Mouse (Mus musculus) gastrocnemius, postnatal 4 days (tissue): ENCODE measurements at regions not wholly inside any gene's neighbourhood (a gene's known extent, or its start where the extent isn't known, plus 50 kb on each side); places are given as distances from the start of the nearest gene placed in this dataset.

Experiments
- DNase-seq, 2 experiments: peaks; one replicate each; pipeline ENCODE4 v3.0.0; 2021 to 2022; ENCODE audit warnings: low spot score in 2 of 2, mixed read lengths in 2 of 2

DNA sequence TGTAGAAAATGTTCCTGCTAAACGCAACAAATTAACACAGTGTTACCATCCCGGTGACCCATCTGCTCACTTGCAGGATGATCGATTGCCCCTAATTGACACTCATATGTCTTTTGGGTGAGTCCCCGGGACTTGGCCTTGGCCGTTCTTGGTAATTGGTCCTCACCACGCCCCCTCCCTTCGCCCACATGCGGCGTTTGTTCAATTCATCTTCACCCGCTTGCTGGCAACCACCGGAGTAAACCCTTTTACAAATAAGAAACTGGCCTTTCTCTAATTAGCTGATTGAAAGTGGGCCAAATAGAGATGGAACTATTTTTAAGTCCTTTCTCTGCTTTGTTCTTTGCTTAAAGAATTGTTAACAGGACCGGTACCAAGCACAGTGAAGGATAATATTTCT lies 234.7 kb upstream of the Ajap1 start:
- no peak for DNase-seq

DNA sequence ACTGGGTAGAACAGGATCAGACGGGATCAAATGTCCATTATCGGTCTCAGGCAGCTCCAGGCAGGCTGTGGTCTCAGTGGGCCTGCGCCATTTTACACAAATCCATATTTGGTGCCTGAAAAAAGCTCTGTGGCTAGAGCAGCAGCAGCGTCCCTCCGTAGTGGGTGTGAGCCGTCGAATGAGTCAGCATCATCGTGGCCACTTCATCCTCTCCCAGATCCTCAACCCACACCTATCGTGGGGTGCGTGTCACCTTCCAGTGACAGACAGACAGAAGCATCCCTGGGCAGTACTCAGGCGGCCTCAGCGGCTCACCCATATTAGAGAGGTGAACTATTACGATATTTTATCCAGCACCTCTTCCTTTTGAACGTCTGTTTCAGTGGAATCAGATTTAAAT lies 233.0 kb upstream of the A430005L14Rik start:
- no peak for DNase-seq

DNA sequence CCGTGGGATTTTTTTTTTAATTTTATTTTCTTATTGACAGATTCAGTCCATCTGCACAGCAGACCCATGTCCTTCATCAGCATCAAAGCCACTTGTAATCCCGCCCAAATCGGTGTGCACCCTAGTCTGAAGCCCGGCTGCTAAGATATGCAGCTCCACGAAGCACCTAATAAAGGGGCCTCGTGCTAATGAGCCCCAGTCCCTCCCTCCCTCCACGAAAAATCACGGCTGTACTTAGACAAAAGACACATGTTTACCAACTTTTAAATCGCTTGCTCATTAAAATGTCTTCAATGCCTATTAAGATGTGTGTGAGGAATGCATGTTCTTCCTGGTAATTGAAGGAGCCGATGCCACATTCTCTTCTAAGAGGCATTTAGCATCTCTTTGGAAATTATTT lies 229.8 kb upstream of the A430005L14Rik start:
- no peak for DNase-seq

DNA sequence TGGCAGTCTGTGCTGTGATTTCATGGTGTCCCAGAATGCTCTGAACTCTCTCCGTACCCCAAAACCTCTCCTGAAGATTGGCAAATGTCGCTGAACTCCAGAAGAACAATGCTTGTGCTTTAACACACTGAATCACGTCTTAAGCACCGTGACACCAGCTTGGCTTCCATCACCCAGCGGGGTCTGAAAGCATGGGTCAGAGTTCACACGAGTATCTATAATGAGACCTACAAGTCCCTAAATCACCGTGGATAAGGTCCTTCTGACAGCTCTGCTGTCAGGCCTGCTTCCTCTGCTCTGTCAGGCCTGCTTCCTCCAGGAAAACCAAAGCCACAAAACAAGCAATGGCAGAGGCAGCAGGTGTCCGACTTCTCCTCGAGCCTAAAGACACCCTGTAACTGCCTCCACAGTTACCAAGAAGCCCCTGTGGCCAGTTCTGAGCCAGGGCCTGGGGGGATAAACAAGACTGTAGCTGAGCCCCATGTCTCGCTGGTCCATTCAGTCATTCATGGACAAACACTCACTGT lies 229.1 kb upstream of the A430005L14Rik start:
- no peak for DNase-seq

DNA sequence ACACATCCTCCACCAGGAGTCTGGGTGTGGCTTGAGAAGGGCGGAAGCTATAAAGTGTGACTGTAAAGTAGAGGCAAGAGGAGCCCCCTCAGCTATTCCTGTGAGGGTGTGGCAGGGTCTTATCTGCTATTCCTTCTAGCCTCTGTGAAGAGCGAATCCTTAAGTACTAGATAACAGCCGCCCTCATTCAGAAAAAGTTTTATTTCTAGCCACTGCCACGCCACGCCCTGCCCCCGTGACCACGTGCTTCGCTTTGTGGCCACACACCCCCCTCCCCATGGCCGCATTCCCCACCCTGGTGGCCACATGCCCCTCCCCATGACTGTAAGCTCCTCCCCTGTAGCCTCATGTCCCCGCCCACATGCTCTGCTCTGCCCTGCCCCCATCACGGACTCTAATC lies 218.9 kb upstream of the A430005L14Rik start:
- DNase-seq = no peak

DNA sequence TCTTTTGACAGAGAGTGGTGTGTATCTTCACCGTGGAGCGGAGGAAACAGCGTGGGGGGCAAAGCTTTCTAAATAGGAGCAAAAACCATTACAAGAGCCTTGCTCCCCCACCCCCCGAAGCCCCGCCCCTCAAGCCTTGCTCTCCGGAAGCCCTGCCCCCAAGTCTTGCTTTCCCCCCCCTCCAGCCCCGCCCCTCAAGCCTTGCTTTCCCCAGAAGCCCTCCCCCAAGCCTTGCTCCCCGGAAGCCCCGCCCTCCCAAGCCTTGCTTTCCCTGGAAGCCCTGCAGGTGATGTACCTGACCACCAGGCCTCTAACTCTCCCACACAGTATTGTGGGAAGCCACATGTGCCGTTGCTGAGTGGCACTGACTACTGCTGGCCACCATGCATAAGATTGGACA lies 214.8 kb upstream of the A430005L14Rik start:
- DNase-seq = no peak

DNA sequence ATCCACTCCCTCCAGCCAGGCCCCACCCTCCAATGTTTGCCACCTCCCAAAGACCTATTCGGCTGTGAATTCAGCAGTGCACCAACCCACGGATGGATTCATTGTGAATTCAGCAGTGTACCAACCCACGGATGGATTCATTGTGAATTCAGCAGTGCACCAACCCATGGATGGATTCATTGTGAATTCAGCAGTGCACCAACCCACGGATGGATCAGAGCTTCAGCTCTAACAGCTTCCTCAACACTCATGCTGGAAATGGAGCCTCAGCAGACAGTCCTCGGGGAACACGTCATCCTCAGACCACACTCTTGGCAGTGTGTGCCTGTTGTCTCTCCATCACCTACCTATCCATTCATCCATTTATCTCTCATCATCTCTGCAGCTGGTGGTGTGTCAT lies 204.2 kb upstream of the A430005L14Rik start:
- no peak for DNase-seq

DNA sequence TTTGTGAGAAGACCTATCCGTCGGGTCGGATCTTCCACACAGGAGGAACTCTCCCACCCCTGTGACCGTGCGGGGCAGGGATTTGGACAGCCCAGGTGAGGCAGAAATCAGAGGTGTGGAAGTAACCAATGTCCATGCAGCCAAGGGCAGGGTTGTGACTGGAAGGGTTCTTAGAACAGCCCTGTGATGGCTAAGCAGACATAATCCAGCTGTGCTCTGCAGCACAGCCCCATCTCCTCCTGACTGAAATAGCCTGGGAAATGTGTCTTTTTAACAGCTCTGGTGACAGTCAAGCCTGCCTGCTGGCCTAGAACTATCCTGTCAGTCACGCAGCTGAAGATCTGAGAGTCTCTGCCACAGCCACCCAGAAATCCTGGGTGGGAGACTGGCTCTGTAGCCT lies 198.7 kb upstream of the A430005L14Rik start:
- no peak for DNase-seq

DNA sequence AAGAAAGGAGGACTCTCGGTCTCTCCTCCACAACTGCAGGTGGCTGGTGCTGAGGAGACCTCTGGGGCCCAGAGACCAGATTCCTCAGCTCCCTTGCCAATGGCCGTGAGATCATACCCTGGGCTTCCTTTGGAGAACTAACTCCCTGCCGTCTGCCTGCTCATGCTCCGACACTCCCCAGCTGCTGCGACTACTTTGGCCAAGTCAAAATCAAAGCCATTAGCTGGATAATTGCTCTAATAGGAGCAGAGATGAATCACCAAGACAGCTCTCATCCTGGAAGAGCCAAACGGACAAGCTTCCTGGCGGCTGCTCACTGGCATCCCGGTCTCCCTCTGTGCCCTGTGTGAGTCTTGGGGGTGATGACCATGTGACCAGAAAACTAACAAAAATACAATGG lies 198.3 kb upstream of the A430005L14Rik start:
- peak in 1 of 2 experiments; percentile 35 for DNase-seq

DNA sequence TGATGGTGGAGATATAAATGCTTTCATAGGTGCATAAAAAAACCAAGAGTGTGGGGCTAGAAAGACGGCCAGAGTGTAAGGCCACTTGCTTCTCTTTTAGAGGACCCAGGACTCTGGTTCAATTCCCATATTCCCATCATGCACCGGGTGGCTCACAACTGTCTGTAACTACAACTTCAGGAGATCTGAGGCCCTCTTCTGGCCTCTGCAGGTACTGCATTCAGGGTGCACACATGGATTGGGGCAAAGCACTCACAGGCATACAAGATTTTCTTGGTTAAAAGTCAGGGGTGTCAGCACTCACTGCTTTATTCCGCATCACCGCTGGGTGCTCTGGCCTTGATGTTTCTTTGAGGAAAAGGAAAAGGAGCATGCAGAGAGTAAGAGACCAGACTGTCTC lies 196.1 kb upstream of the A430005L14Rik start:
- no peak for DNase-seq

DNA sequence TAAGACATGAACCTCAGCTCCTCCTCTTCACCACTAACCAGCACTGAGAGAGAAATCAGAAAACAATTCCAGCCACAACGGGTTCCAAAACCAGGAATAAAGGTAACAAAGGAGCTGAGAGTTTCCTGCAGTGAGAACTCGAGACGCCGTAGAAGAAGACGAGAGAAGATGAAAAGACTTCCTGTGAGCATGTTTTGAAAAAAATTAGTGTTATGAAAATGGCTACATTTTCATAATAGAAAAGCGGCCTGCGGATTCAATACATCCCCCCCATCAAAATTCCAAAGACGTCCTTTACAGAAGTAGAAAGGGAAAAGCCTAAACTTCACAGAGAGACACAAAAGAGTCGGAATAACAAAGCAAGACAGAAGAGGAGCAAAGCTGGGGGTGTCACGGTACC lies 193.6 kb upstream of the A430005L14Rik start:
- DNase-seq = no peak

DNA sequence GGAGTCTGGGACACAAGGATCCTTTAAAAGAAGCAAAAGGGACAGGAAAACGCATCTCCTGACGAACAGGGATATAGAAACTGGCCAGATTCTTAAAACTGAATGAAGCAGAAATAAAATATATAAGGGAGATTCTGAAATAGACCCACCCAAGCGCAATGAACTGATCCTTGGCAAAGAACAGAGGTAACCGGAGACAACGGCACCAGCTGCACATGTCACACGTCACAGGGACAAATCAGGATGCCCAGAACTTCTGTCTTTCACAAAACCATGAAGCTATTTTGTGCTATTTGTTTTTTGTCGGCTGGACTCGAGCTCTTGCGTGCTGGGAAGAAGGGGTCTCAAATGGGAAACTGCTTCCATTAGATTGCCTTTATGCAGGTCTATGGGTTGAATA lies 189.3 kb upstream of the A430005L14Rik start:
- no peak for DNase-seq

DNA sequence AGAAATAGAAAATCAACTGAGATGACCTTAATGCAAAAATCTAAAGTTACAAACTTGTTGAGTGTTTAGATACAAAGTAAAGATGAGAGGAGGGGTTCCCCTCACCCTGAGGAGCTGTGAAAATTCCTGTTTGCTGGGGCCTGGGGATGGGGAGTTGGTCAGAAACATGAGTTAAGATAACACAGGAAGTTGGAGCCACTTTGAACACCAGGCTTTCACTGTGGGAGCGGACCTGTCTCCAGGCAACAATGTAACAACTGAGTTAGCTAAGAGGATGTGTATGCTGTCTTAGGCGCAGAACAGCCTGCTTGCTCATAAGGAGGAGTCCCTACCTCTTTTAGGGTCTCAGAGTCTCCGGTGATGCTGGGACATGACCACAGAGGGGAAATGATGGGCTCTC lies 188.7 kb upstream of the A430005L14Rik start:
- no peak for DNase-seq

DNA sequence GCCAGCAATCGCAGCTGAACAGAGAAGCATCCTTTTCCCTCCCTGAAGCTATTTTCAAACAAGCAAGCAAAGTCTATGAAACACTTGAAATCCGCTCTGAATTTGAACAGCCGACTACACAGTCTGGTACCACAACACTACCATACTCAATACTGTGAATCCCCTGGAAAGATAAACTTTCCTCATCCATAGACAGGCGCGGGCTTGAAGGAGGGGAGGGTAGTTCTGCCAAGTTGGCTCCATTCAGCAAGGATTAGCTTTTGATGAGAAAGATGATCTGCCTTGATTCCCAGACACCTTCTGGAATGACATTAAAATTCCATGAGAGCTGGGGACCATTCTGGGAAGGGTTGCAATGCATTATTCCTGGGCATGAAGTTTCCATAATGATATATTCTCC lies 186.4 kb upstream of the A430005L14Rik start:
- no peak for DNase-seq

DNA sequence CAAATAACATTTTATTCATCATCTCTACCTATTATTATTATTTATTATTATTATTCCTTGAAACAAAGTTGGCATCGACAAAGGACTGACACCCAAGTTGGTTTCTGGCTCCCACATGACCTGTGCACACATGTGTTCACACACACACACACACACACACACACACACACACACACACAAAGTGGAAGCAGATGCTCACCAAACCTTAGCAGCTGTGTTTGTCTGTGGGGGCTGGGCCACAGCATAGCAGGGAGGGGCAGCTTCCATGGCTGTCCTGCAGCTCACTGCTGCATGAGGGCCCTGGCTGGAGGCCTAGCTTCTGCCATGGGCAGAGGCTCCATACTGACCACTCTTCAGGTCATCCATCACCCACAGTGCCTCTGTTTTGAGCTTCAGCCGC lies 176.5 kb upstream of the A430005L14Rik start:
- no peak for DNase-seq

DNA sequence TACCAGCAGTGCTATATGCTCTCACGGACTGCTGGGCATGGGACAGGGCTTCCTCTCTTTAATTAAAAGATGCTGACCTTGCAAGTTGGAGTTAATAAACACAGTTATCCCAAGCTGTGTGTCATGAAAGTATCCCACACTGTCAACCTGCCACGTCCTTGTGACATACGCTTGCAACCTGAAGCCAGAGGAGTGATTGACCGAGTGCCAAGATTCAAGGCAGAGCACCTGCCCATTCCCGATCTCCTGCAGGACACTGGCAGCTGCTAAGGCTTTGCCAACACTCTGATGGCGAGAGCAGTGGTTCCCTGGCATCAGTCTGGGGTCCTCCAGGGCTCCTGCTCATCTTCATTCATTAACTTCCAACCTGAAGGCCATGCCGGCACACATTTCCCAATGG lies 175.8 kb upstream of the A430005L14Rik start:
- DNase-seq = no peak

DNA sequence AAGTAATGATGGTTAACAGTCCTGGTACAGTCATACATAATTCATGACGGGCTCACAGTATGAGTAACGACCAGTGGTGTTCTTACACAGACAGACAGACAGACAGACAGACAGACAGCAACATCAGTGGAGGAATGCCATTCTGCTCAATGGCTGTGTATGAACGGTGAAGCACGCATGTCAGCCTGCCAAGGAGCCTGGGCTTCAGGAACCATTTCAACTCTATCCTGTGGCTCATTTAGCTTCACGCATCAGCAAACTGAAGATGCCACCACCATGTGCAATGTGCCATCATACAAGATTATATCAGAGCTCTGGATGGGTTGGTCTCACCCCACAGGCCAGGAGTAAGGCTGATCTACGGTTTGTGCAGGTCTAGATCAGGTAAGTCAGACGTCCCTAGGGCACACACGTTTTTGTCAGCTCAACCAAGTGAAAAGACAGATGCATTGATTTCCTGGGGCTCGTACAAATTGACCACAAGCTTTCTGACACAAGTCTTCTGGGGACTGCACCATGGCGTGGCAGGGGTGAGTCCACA lies 175.0 kb upstream of the A430005L14Rik start:
- DNase-seq = no peak

DNA sequence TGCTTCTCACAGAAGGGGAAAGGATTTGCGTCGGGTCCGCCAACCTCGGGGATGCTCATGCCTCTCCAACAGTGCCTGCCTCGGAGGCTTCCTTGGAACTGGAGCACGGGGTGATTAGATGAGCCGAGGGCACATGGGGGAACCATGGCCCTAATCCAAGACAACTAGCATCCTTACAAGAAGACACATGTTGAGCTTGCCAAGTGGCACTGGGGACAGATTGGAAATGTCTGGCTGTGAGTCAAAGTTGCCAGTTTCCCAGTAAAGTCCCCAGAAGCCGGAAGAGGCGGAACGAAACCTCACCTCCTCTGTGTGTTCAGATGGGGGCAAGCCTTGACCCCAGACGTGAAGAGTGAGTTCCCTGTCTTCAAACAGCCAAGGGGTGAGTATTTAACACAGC lies 172.6 kb upstream of the A430005L14Rik start:
- DNase-seq = no peak

DNA sequence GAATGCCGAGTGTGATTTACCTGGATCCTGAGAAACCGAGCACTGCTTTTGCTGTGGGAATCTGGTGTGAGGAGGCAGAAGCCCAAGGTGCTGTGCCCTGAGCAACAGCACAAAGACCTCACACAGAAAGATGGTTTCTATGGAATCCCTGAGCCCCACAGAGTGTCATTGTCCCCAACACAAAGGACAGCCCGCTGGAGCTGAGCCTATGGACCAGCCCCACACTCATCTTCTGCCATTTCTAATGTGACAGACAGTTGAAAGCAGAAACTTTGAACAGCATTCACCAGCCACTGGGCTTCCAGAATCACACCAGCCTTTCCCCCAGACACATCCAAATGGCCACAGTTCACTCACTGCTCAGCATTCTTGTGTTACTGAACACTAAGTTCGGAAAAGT lies 171.5 kb upstream of the A430005L14Rik start:
- no peak for DNase-seq

DNA sequence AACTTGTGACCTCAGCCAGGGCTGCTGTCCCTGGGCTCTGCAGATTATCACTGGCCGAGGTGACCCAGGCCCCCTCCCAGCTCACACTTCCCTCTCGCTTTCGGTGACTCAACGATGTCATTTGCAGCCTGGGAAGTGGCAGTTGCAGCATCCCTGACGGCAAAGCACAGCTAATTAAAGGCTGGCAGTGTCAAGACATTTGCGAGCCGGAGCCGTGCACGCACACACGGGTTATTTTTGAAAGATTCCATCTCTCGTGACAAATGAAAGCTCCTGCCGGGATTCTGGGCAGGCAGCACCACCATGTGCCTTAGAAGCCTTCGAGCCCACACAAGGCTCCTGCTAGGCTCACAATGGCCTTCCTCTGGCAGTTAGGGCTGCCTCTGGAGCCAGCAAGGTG lies 164.7 kb upstream of the A430005L14Rik start:
- DNase-seq = no peak

DNA sequence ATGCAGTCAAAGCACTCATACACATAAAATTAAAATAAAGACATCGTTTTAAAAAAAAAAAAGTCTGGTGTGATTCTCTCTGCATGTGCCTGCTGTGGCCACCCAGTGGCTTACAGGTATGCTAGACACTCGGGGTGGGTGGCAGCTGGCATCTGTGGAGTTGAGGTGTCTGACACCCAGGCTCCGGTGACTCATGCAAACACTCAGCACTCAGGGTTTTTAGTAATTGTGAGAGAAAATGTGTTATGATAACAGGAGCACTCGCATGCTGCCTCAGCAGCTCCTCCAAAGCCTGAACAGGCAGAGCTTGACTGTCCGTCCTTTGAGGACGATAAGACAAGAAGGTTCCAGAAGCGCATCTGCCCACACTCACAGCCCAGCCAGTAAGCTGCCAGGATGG lies 159.0 kb upstream of the A430005L14Rik start:
- no peak for DNase-seq

DNA sequence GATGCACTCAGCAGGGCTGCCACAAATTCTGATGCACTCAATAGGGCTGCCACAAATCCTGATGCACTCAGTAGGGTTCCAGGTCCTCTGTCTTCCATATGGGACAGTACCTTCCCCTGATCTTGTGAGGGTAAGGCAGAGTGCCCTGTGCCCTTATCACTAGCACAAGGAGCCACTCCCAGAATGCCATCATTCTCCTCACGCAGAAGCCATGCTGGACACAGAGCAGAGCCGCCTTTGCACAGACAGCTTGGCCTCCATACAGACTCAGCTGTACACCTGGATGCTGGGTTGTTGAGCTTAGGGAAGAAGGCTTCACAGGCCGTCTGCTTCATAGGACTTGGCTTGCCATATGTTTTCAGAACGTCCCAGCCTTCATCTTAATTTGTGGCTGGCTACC lies 151.3 kb upstream of the A430005L14Rik start:
- DNase-seq = no peak

DNA sequence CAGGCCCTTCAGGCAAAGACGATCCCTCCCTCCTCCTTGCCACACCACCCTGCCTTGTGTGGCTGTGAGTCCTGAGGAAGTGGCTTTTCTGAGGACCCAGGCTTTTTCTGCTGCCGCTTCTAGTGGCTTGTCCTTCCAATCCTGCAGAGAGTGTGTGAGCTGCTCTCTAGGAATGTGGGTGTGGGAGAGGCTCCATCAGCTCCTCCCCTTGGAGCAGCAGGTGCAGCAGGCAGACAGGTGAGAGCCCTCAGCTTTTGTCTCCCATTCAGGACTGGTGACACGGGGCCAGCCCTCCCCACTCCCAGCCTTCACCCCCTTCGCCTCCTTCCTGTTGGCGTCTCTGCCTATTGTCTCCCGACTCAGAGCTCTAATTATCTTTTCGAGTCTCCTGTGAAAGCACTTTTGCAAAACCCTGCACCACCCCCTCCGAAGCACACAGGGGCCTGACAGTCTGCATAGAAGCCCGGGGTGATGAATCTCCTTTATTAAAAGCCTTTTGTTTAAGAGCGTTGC lies 150.8 kb upstream of the A430005L14Rik start:
- no peak for DNase-seq
